Mouse (Mus musculus) neural tube, embryonic 14.5 days (tissue): ENCODE measurements around the gene Gapdh. TPM values are rescaled to one million over a fixed set of nuclear protein-coding genes. Genes with fewer than 3 reads are reported as not detected.

Source experiments
- ATAC-seq: fragments of 200-750 bp; cut with Nextera tagmentation; 2 replicates; pipeline ENCODE4 v1.8.0; 2017; ENCODE audit warnings: low read depth, mild to moderate bottlenecking, moderate TSS enrichment, moderate library complexity
- H3K27ac ChIP-seq: fragments of 300-500 bp; sonication (generic); 2 replicates; pipeline ENCODE4 v1.5.1; 2014; ENCODE audit warnings: low read depth, mild to moderate bottlenecking, control low read depth, low read length, moderate library complexity, mixed read lengths
- H3K27me3 ChIP-seq: fragments of 300-500 bp; sonication (generic); 2 replicates; pipeline ENCODE4 v1.6.1; 2014; ENCODE audit warnings: low read length; ENCODE audit not compliant: control insufficient read depth, insufficient read depth
- H3K36me3 ChIP-seq: fragments of 300-500 bp; sonication (generic); 2 replicates; pipeline ENCODE4 v1.6.1; 2014; ENCODE audit warnings: low read length, mixed read lengths; ENCODE audit not compliant: control insufficient read depth, insufficient read depth
- H3K4me1 ChIP-seq: fragments of 300-500 bp; sonication (generic); 2 replicates; pipeline ENCODE4 v1.6.1; 2014; ENCODE audit warnings: low read length; ENCODE audit not compliant: control insufficient read depth, insufficient read depth
- H3K4me2 ChIP-seq: fragments of 300-500 bp; sonication (generic); 2 replicates; pipeline ENCODE4 v1.6.1; 2014; ENCODE audit warnings: mild to moderate bottlenecking, low read depth, low read length, control low read depth
- H3K4me3 ChIP-seq: fragments of 300-500 bp; sonication (generic); 2 replicates; pipeline ENCODE4 v1.5.1; 2014; ENCODE audit warnings: low read depth, low read length, control low read depth, mixed read lengths
- H3K9ac ChIP-seq: fragments of 300-500 bp; sonication (generic); replicated peaks from 2 replicates; pipeline ENCODE4 v1.6.1; 2014; ENCODE audit warnings: low read depth, mild to moderate bottlenecking, control low read depth, low read length, mixed read lengths
- H3K9me3 ChIP-seq: fragments of 300-500 bp; sonication (generic); 2 replicates; pipeline ENCODE4 v1.6.1; 2016; ENCODE audit warnings: low read length; ENCODE audit not compliant: control insufficient read depth
- WGBS: fragments of 180-500 bp; shearing (Covaris S2); extraction: QIAGEN DNeasy Blood & Tissue Kit; methylation state at CpG from one replicate; pipeline ENCODE4 v1.1.7; 2014; 5-methylcytosine and 5-hydroxymethylcytosine counted together
- polyA plus RNA-seq: library from polyadenylated mRNA; unstranded; fragments of >200 nt; fragmentation: Nextera tagmentation; extraction: Ambion mirVana; gene quantifications from 2 replicates; pipeline ENCODE4 v1.2.1, GENCODE M21; 2014

Gene Gapdh
- polyA plus RNA-seq: 1,265 and 1,492 TPM in 2 replicates

DNA sequence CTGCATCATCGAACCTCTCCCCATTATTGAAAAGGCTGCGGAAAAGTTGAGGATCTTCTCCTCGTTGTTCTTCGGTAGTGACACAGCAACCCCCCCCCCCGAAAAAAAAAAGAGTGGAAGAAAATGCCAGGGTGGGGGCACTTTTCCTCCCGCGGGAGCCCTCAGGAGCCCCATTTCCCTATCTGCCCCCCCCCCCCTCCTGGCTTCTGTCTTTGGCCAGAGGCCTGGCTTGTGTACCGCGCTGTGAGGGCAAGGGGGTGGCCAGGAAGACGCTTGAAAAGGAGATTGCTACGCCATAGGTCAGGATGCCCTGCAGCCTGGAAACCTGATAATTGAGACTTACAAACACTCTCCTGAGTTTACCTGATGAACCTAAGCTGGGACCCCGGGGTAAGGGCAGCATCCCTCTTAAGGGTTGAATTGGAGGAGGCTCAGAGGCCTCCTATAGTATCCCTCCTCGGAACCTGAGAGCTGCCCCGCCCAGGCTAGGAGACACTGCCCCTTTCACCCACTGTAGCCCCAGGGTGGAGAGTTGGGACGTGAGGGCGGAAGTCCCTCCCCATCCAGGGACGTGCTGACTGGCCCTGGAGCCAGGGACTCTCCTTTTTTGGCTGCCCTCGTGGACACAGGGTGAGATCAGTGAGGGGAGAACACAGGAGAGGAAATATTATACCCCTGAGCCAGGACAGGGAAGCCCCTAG is at the start of gene Gapdh:
TSS of gene Gapdh (minus strand) at position 417 of the 701 bp plus-strand sequence.
- peak within 1 kb of the TSS; percentile 97 for H3K4me3 ChIP-seq
- ATAC-seq: peak; percentile 9; the same call in 1 of the 2 replicates

DNA sequence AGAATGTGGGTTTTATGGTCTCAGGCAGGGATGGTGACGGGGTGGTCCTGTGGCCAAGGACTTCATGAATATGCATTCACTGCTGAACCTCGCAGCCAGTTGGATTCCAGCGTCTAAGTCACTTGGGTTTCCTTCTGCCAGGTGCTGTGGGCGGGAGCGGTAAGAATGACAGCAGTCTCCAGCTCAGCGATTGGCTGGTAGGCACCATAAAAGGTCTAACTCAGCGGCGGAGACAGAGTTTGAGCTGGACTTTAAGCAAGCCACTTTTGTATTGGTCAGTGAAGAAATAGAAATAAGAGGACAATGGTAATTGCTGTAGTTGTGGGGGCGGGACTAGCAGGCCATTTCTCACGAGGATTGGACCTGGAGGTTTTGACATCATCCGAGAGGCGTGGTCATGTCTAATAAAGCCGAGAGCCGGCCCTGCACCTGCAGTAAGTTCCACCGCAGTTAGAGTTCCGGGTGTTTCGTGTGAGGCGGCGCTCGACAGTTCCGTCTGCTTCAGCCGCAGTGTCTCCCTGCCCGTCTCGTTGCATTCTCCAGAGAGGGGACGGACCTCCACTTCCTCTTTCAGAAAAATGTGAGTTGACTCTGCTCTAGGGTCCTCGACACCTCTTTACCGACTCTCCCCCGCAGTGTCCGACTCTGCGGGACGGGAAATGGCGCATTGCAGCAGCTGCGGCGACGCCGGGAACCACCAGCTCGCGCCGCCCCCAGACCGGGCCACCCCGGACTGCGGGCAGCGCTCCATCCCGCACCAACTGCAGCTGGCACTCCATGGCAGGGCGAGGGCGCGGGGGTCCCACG is 49.1 kb upstream of the Gapdh start, which contains the start of gene Vamp1:
TSS of gene Vamp1 (plus strand) at position 404 of the 807 bp plus-strand sequence.
- peak; percentile 96 for ATAC-seq
- Histone ChIP-seq H3K4me1 (peaks cover 9% of the 10 kb centered on the region), H3K4me3 (peak within 1 kb of the TSS; percentile 71), H3K27me3 (no peaks in the 10 kb centered on the region), H3K27ac (peak within 1 kb of the TSS; percentile 71), H3K36me3 (no peaks in the 10 kb centered on the region), H3K4me2 (peak within 1 kb of the TSS; percentile 89), H3K9ac (peak within 1 kb of the TSS; percentile 83), H3K9me3 (no peaks in the 10 kb centered on the region)
- WGBS: under 1% methylated on average over 48 of the region's 48 CpGs

More for the DNA sequence above, at the start of gene Gapdh:
- H3K4me2 ChIP-seq: peak within 1 kb of the TSS; percentile 91
- H3K4me1 ChIP-seq: peaks cover 29% of the 10 kb centered on the region
- H3K27ac ChIP-seq: peak within 1 kb of the TSS; percentile 93
- no peaks in the 10 kb centered on the region for H3K27me3 ChIP-seq
- peak within 1 kb of the TSS; percentile 88 for H3K9ac ChIP-seq
- peaks cover 43% of the 10 kb centered on the region for H3K36me3 ChIP-seq
- H3K9me3 ChIP-seq: no peaks in the 10 kb centered on the region
- 1% methylated on average over 18 of the region's 18 CpGs for WGBS

- no peaks in the 10 kb centered on the region for H3K9me3 ChIP-seq
- H3K4me1 ChIP-seq: peaks cover 9% of the 10 kb centered on the region
- H3K27ac ChIP-seq: no peak overlapping the region
- no peak overlapping the region for H3K4me3 ChIP-seq
- no peak overlapping the region for H3K9ac ChIP-seq
- H3K27me3 ChIP-seq: no peaks in the 10 kb centered on the region
- H3K4me2 ChIP-seq: no peak overlapping the region
- WGBS: 77% methylated on average over 6 of the region's 6 CpGs
- H3K36me3 ChIP-seq: no peaks in the 10 kb centered on the region
- no peak for ATAC-seq
These were observed 47.4 kb upstream of the Gapdh start for GRCm38 (mm10) chr6:125213715-125214114.

GRCm38 (mm10) chr6:125213129-125213528 is 46.9 kb upstream of the Gapdh start:
- no peaks in the 10 kb centered on the region for H3K27me3 ChIP-seq
- WGBS: 83% methylated on average over 6 of the region's 6 CpGs

DNA sequence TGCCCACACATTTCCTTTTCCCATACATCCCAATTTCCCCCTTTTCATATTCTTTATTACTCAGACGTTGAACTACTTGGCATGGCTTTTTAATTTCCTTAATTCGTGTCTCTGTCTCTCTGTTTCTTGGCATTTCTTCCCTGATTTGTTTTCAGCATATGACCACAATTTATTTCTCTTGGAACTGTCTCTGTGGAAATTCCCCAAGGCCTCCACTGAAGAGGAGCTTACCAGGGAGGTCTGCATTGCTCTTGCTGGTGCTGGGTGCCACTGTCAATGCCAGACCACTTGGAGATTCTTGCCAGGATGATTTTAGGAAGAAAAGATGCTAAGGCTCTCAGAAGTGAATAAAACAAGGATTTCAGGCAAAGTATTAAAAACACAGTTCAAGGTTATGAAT is 46.4 kb upstream of the Gapdh start:
- Histone ChIP-seq H3K36me3 (no peaks in the 10 kb centered on the region), H3K4me1 (peaks cover 9% of the 10 kb centered on the region), H3K4me3 (no peak overlapping the region), H3K4me2 (no peak overlapping the region), H3K27ac (no peak overlapping the region), H3K27me3 (no peaks in the 10 kb centered on the region), H3K9me3 (no peaks in the 10 kb centered on the region), H3K9ac (no peak overlapping the region)
- WGBS: 54% methylated on average over 2 of the region's 2 CpGs
- ATAC-seq: no peak

More at GRCm38 (mm10) chr6:125213129-125213528, 46.9 kb upstream of the Gapdh start:
- Histone ChIP-seq H3K36me3 (no peaks in the 10 kb centered on the region), H3K4me3 (no peak overlapping the region), H3K9me3 (no peaks in the 10 kb centered on the region), H3K27ac (no peak overlapping the region), H3K4me2 (no peak overlapping the region), H3K4me1 (peaks cover 9% of the 10 kb centered on the region), H3K9ac (no peak overlapping the region)
- no peak for ATAC-seq

DNA sequence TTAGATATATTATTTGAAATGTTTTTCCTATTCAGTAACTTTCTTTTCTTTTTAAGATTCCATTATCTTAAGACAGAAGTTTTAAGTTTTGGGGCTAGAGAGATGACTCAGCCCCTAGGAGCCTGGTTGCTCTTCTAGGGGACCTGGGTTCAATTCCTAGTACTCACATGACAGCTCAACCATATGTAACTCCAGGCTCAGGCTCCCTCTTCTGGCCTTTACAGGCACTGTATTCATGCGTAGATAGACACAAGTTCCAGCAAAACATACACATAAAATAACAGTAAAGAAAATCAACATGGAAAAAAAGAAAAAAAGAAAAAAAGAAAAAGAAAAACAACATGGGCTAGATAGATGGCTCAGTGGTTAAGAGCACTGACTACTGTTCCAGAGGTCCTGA is 44.2 kb upstream of the Gapdh start:
- H3K36me3 ChIP-seq: no peaks in the 10 kb centered on the region
- H3K27me3 ChIP-seq: no peaks in the 10 kb centered on the region
- no peak overlapping the region for H3K9ac ChIP-seq
- 85% methylated on average over 1 of the region's 1 CpGs for WGBS
- H3K4me3 ChIP-seq: no peak overlapping the region
- no peak overlapping the region for H3K4me2 ChIP-seq
- ATAC-seq: no peak
- H3K4me1 ChIP-seq: no peaks in the 10 kb centered on the region
- H3K9me3 ChIP-seq: no peaks in the 10 kb centered on the region
- no peak overlapping the region for H3K27ac ChIP-seq

- H3K4me1 ChIP-seq: peaks cover 6% of the 10 kb centered on the region; the same call in 1 of the 2 replicates
- H3K27me3 ChIP-seq: no peaks in the 10 kb centered on the region
- no peak overlapping the region for H3K9ac ChIP-seq
- no peak for ATAC-seq
- H3K9me3 ChIP-seq: no peaks in the 10 kb centered on the region
- H3K36me3 ChIP-seq: 0 out of 2 replicates have a peak, but pooled peaks cover 5% of the 10 kb centered on the region
- H3K27ac ChIP-seq: no peak overlapping the region
- H3K4me2 ChIP-seq: no peak overlapping the region
- H3K4me3 ChIP-seq: no peak overlapping the region
- 88% methylated on average over 5 of the region's 5 CpGs for WGBS
These were observed 30.9 kb upstream of the Gapdh start for GRCm38 (mm10) chr6:125197166-125197565.

DNA sequence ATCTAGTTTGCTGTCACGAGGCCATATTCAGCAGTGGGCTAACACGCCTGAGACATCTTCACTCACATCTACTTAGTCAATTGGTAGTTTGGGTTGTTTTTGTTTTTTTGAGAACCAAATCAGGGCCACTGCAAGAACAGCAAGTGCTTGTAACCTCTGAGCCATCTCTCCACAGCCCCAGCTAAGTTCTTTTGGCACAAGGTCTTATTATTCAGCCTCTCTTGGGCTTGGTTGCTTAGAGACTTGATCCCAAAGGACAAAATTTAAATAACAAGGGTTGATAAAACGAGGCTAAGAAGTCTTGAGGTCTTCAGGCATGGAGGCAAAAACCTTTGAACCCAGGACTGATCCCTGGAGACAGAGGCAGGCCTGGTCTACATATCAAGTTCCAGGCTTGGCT is 30.0 kb upstream of the Gapdh start:
- WGBS: 54% methylated on average over 3 of the region's 3 CpGs
- Histone ChIP-seq H3K9ac (no peak overlapping the region), H3K4me2 (no peak overlapping the region), H3K27ac (no peak overlapping the region), H3K4me3 (no peak overlapping the region), H3K4me1 (peaks cover 6% of the 10 kb centered on the region; the same call in 1 of the 2 replicates), H3K9me3 (no peaks in the 10 kb centered on the region), H3K27me3 (no peaks in the 10 kb centered on the region), H3K36me3 (0 out of 2 replicates have a peak, but pooled peaks cover 5% of the 10 kb centered on the region)
- no peak for ATAC-seq
